ENCODE assay signal across 9 mouse cellular contexts in the genomic region with DNA sequence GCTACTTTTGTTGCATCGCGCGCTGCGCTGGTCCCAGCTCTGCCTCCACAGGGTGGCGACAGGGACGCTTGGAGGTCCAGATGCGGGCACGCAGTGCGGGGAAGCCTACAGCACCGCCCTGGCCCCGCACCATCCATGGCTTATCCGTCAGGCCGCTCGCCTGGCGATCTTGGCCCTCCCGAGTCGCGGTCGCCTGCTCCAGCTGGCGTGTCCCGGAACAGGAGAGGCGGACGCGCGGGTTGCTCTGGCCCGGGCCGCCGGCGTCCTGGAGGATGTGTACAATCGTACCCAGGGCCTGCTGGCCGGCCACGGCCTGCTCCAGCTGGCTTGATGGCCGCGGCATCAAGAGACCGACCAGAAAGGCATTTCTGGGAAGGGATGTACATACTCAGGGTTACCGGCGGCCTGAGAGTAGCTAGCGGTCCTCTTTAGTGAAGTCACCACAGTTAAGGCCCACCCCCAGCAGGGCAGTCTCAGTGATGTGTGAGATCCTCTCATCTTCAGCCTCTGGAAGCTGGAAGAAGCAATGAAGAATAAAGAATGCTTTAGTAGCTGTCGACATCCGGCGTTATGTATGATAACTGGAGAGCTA. TPM values are rescaled to one million over a fixed set of nuclear protein-coding genes. Genes with fewer than 3 reads are reported as not detected.
DNase-seq lines count a peak whose midpoint lies in the region; ATAC-seq and TF ChIP-seq lines count a peak whose summit lies in the region.
"Had no signal": no experiment of that assay in that cellular context is flagged by ENCODE, and none has a peak within 500 bp of the region (broad histone marks: within the 10 kb centered on the region; RNA-seq: fewer than 3 reads in every experiment).

No protein-coding gene starts in this region.

- H3K9ac ChIP-seq in hindbrain, embryonic 16.5 days (ENCODE audit: low read depth, low read length): peak overlapping the region; percentile 39
- H3K9ac ChIP-seq in lung, embryonic 14.5 days: peak overlapping the region; percentile 69
- H3K9ac ChIP-seq in stomach, embryonic 15.5 days: peak overlapping the region; percentile 46

- no peak overlapping the region for H3K27ac ChIP-seq in hindbrain, embryonic 16.5 days (ENCODE audit: low read depth, low read length)
- peak overlapping the region; percentile 88 for H3K27ac ChIP-seq in lung, embryonic 14.5 days (ENCODE audit: low read depth)
- peak overlapping the region; percentile 78 for H3K27ac ChIP-seq in stomach, embryonic 15.5 days

- peak; percentile 47; the same call in 1 of the 2 replicates for TF ChIP-seq CTCF in lung, embryonic 14.5 days (IDR thresholded peaks at IDR 0.05; ENCODE audit: low read depth)

- intact Hi-C loops in gastrocnemius, postnatal 14 days (cut with DNase I; ENCODE audit: low total_unique reads): no loop called here

- DNase-seq in frontal cortex, postnatal 10 days (ENCODE audit: low spot score in 2 of 2): no peak
- peak; percentile 53 for DNase-seq in cerebellum, adult 8-10 months
- peak; percentile 59 for DNase-seq in gastrocnemius, postnatal 14 days
- peak; percentile 76 for DNase-seq in lung, embryonic 14.5 days
- DNase-seq in thymus, postnatal 25 days: no peak

- peak overlapping the region; percentile 38 for H3K4me2 ChIP-seq in hindbrain, embryonic 16.5 days (ENCODE audit: low read length)
- H3K4me2 ChIP-seq in lung, embryonic 14.5 days: peak overlapping the region; percentile 69
- H3K4me2 ChIP-seq in stomach, embryonic 15.5 days: peak overlapping the region; percentile 57

- WGBS in hindbrain, embryonic 16.5 days: 13% methylated on average over 41 of the region's 41 CpGs
- WGBS in lung, embryonic 14.5 days: 7% methylated on average over 41 of the region's 41 CpGs
- WGBS in stomach, embryonic 15.5 days: 15% methylated on average over 41 of the region's 41 CpGs

- peak overlapping the region; percentile 23 for H3K4me3 ChIP-seq in hindbrain, embryonic 16.5 days (ENCODE audit: low read length)
- peak overlapping the region; percentile 41 for H3K4me3 ChIP-seq in lung, embryonic 14.5 days (ENCODE audit: low read depth, low read length)
- H3K4me3 ChIP-seq in stomach, embryonic 15.5 days (replicated peaks): peak overlapping the region; percentile 42

- H3K27me3 ChIP-seq in hindbrain, embryonic 16.5 days (replicated peaks; ENCODE audit: control insufficient read depth, insufficient read depth, low read length): peaks cover 3% of the 10 kb centered on the region; the same call in 1 of the 2 replicates
- H3K27me3 ChIP-seq in lung, embryonic 14.5 days (ENCODE audit: insufficient read depth, low read length): no peaks in the 10 kb centered on the region
- no peaks in the 10 kb centered on the region for H3K27me3 ChIP-seq in stomach, embryonic 15.5 days (replicated peaks)

- ATAC-seq in frontal cortex, adult (ENCODE audit: low TSS enrichment): peak; percentile 34; the same call in 1 of the 2 replicates
- peak; percentile 57 for ATAC-seq in hindbrain, embryonic 16.5 days
- ATAC-seq in lung, embryonic 14.5 days (ENCODE audit: insufficient read depth): peak; percentile 56; the same call in 1 of the 2 replicates
- peak; percentile 38; the same call in 1 of the 2 replicates for ATAC-seq in stomach, embryonic 15.5 days (ENCODE audit: insufficient read depth, low FRiP score, low read depth)

- no peaks in the 10 kb centered on the region for H3K36me3 ChIP-seq in hindbrain, embryonic 16.5 days (ENCODE audit: control insufficient read depth, insufficient read depth, low read length)
- no peaks in the 10 kb centered on the region for H3K36me3 ChIP-seq in lung, embryonic 14.5 days (ENCODE audit: insufficient read depth)
- H3K36me3 ChIP-seq in stomach, embryonic 15.5 days: no peaks in the 10 kb centered on the region

- H3K9me3 ChIP-seq in hindbrain, embryonic 16.5 days (ENCODE audit: control insufficient read depth, low read length): no peaks in the 10 kb centered on the region
- no peaks in the 10 kb centered on the region for H3K9me3 ChIP-seq in lung, embryonic 14.5 days (ENCODE audit: low read depth, low read length)
- H3K9me3 ChIP-seq in stomach, embryonic 15.5 days: no peaks in the 10 kb centered on the region

- H3K4me1 ChIP-seq in hindbrain, embryonic 16.5 days (ENCODE audit: control insufficient read depth, insufficient read depth, low read depth, low read length): peaks cover 2% of the 10 kb centered on the region; the same call in 1 of the 2 replicates
- peaks cover 8% of the 10 kb centered on the region; the same call in 1 of the 2 replicates for H3K4me1 ChIP-seq in lung, embryonic 14.5 days (ENCODE audit: insufficient read depth)
- peaks cover 9% of the 10 kb centered on the region; the same call in 1 of the 2 replicates for H3K4me1 ChIP-seq in stomach, embryonic 15.5 days

RNA-seq across cellular contexts. Expression of a gene that starts 1.3 kb away (rescaled TPM):
- not detected for total RNA-seq in gastrocnemius, postnatal 14 days (2021)
- polyA plus RNA-seq in hindbrain, embryonic 16.5 days (2015; fragmentation: Nextera tagmentation; extraction: Ambion mirVana): 0.39 and 0.40 TPM in 2 replicates
- polyA plus RNA-seq in lung, embryonic 14.5 days (2014; fragmentation: Nextera tagmentation; extraction: Ambion mirVana): 0.30 and 0.55 TPM in 2 replicates
- polyA plus RNA-seq in stomach, embryonic 15.5 days (2015; fragmentation: Nextera tagmentation; extraction: Ambion mirVana): 2.1 and 3.3 TPM in 2 replicates
- polyA plus RNA-seq: C2C12 had no signal

RNA-seq across cellular contexts. Expression of a gene that starts 4.9 kb away (rescaled TPM):
- total RNA-seq in gastrocnemius, postnatal 14 days (2021): 100 to 1,000 TPM; 292 to 301 TPM
- 775 and 820 TPM in 2 replicates for polyA plus RNA-seq in hindbrain, embryonic 16.5 days (2015; fragmentation: Nextera tagmentation; extraction: Ambion mirVana)
- 778 and 813 TPM in 2 replicates for polyA plus RNA-seq in lung, embryonic 14.5 days (2014; fragmentation: Nextera tagmentation; extraction: Ambion mirVana)
- polyA plus RNA-seq in stomach, embryonic 15.5 days (2015; fragmentation: Nextera tagmentation; extraction: Ambion mirVana): 689 and 690 TPM in 2 replicates

RNA-seq across cellular contexts. Expression of a gene that starts 5.9 kb away (rescaled TPM):
- total RNA-seq in gastrocnemius, postnatal 14 days (2021): not detected
- 0.34 TPM in 1 of 2 replicates, not detected in the other for polyA plus RNA-seq in hindbrain, embryonic 16.5 days (2015; fragmentation: Nextera tagmentation; extraction: Ambion mirVana)
- polyA plus RNA-seq in lung, embryonic 14.5 days (2014; fragmentation: Nextera tagmentation; extraction: Ambion mirVana): 0.38 TPM in 1 of 2 replicates, not detected in the other
- polyA plus RNA-seq in stomach, embryonic 15.5 days (2015; fragmentation: Nextera tagmentation; extraction: Ambion mirVana): 0.62 TPM in 1 of 2 replicates, not detected in the other
- polyA plus RNA-seq: C2C12 had no signal

RNA-seq across cellular contexts. Expression of a gene that starts 12.5 kb away (rescaled TPM):
- total RNA-seq in gastrocnemius, postnatal 14 days (2021): not detected
- polyA plus RNA-seq in hindbrain, embryonic 16.5 days (2015; fragmentation: Nextera tagmentation; extraction: Ambion mirVana): not detected in 2 replicates
- polyA plus RNA-seq in lung, embryonic 14.5 days (2014; fragmentation: Nextera tagmentation; extraction: Ambion mirVana): not detected in 2 replicates
- polyA plus RNA-seq in stomach, embryonic 15.5 days (2015; fragmentation: Nextera tagmentation; extraction: Ambion mirVana): not detected in 2 replicates
- polyA plus RNA-seq: C2C12 had no signal

RNA-seq across cellular contexts. Expression of a gene that starts 15.2 kb away (rescaled TPM):
- not detected for total RNA-seq in gastrocnemius, postnatal 14 days (2021)
- polyA plus RNA-seq in hindbrain, embryonic 16.5 days (2015; fragmentation: Nextera tagmentation; extraction: Ambion mirVana): 3.8 and 5.5 TPM in 2 replicates
- 1.2 and 1.3 TPM in 2 replicates for polyA plus RNA-seq in lung, embryonic 14.5 days (2014; fragmentation: Nextera tagmentation; extraction: Ambion mirVana)
- polyA plus RNA-seq in stomach, embryonic 15.5 days (2015; fragmentation: Nextera tagmentation; extraction: Ambion mirVana): 65.0 and 71.2 TPM in 2 replicates
- polyA plus RNA-seq: C2C12 had no signal

Comparison
In these comparisons a context has a peak if more than half of its experiments do, and no peak if none do; other contexts are left out.
1. DNase-seq: peak in cerebellum, adult 8-10 months (single experiment), gastrocnemius, postnatal 14 days (single experiment) and lung, embryonic 14.5 days (single experiment); none in frontal cortex, postnatal 10 days (0 of 2) and thymus, postnatal 25 days (single experiment).
2. Peak in every context shown above with its lines, with median percentiles within 50 percentile points of each other: ATAC-seq, H3K4me2 ChIP-seq, H3K4me3 ChIP-seq and H3K9ac ChIP-seq.